Mouse (Mus musculus) liver, adult 2 months (tissue): ENCODE results near the gene Sox30.
"Not testable (repeated sequence)": the region's sequence is repeated elsewhere in the genome, so short reads cannot be mapped to it uniquely, and the experiment has no call there.

ENCODE experiments used
- CTCF ChIP-seq: fragments of 200-500 bp; IDR thresholded peaks from 2 replicates; pipeline ENCODE4 v1.5.1; 2011; ENCODE audit warnings: low read depth, low read length, control low read depth
- POLR2A ChIP-seq: fragments of 200-500 bp; IDR thresholded peaks from 2 replicates; pipeline ENCODE4 v1.6.1; 2011; ENCODE audit warnings: low read length, control low read depth; ENCODE audit not compliant: insufficient read depth; ENCODE audit errors: extremely low read depth

- TF ChIP-seq CTCF, POLR2A: not testable (repeated sequence)
Measured at GRCm38 (mm10) chr11:46053457-46053856, 73.3 kb downstream of the Sox30 start.
